Mouse (Mus musculus): Measurements from ENCODE around the gene Zfp54. TPM values are rescaled to one million over a fixed set of nuclear protein-coding genes. Genes with fewer than 3 reads are reported as not detected.
"Not testable (repeated sequence)": the region's sequence is repeated elsewhere in the genome, so short reads cannot be mapped to it uniquely, and the experiment has no call there.

The Zfp54 gene
- polyA plus RNA-seq, 1 experiment from 2014 or later, result 5.7 TPM

DNA sequence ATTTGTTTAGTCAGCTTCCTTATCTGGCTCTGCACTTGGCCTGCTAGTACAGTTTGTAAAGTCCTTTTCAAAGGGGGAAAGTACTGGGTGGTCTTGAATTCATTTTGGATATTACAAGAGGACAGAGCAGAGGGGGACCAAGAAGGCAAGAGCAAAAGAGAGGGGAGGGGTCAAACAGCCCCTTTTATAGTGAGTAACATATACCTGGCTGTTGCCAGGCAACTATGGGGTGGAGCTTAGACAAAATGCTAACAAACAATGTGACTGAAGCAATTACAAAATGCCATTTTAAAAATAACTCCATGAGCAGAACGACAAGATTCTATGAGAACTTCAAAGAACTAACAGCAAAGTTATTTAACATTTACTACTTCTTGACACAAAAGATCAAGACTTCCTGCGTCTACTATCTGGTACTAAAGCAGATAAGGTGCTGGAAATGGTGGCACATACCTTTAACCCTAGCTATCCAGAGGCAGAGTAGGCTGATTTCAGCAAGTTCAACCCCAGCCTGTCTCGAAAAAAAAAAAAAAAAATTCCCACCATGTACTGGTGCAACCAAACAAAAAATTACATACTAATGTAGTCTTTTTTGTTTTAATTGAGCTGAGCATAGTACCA lies 49.1 kb downstream of the Zfp54 start:
- Histone ChIP-seq H3K9ac (replicated peaks; ENCODE audit: low read depth, low read length) (no peak overlapping the region), H3K27ac (ENCODE audit: low read length) (no peak overlapping the region), H3K4me3 (replicated peaks; ENCODE audit: low read length) (no peak overlapping the region), H3K36me3 (ENCODE audit: control insufficient read depth, insufficient read depth) (no peaks in the 10 kb centered on the region), H3K4me1 (replicated peaks; ENCODE audit: control insufficient read depth, insufficient read depth, low read length) (no peaks in the 10 kb centered on the region; the same call in 1 of the 2 replicates), H3K27me3 (replicated peaks; ENCODE audit: control insufficient read depth, insufficient read depth, low read length) (no peaks in the 10 kb centered on the region), H3K4me2 (ENCODE audit: low read length) (no peak overlapping the region), H3K9me3 (ENCODE audit: control insufficient read depth, low read length) (no peaks in the 10 kb centered on the region)
- no peak for ATAC-seq
- WGBS, result 60% methylated on average over 3 of the region's 3 CpGs

DNA sequence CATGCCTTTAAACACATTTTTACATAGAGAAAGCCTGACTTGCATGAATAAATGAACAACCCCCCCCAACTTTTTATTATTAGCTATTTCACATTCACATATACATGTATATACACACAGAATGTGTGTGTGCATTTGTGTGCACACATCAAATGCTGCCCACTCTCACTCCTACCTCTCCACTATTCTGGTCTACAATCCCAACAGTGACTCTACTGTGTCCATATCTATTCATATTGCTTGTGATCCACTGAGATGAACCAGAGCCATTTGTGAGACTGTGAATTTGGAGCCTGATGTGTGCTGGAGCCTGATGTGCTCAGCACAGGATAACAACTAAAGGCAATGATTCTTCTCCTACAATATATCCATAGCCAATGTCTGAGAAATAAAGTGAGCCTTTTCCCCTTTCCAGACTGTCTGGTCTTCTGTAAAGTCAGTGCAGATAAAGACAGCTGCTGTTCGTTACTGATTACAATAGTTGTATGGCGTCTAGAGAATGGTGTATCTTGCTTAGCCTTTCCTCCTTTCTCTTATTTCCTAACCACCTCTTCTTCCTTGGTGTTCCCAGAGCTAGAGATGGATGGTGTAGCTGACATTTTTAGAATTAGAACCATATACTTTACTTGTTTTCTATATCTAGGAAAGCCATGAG lies 49.8 kb downstream of the Zfp54 start:
- H3K4me2 ChIP-seq (ENCODE audit: low read length), result no peak overlapping the region
- no peaks in the 10 kb centered on the region for H3K36me3 ChIP-seq (ENCODE audit: control insufficient read depth, insufficient read depth)
- H3K27me3 ChIP-seq (replicated peaks; ENCODE audit: control insufficient read depth, insufficient read depth, low read length), result no peaks in the 10 kb centered on the region
- H3K9me3 ChIP-seq (ENCODE audit: control insufficient read depth, low read length), result no peaks in the 10 kb centered on the region
- 63% methylated on average over 2 of the region's 2 CpGs for WGBS
- H3K4me3 ChIP-seq (replicated peaks; ENCODE audit: low read length), result no peak overlapping the region
- no peak for ATAC-seq
- H3K4me1 ChIP-seq (replicated peaks; ENCODE audit: control insufficient read depth, insufficient read depth, low read length), result no peaks in the 10 kb centered on the region; the same call in 1 of the 2 replicates
- H3K27ac ChIP-seq (ENCODE audit: low read length), result no peak overlapping the region
- H3K9ac ChIP-seq (replicated peaks; ENCODE audit: low read depth, low read length), result no peak overlapping the region

- Histone ChIP-seq H3K4me3 (replicated peaks; ENCODE audit: low read length) (no peak overlapping the region), H3K9ac (replicated peaks; ENCODE audit: low read depth, low read length) (no peak overlapping the region), H3K9me3 (ENCODE audit: control insufficient read depth, low read length) (no peaks in the 10 kb centered on the region), H3K27me3 (replicated peaks; ENCODE audit: control insufficient read depth, insufficient read depth, low read length) (no peaks in the 10 kb centered on the region), H3K27ac (ENCODE audit: low read length) (no peak overlapping the region), H3K4me2 (ENCODE audit: low read length) (no peak overlapping the region), H3K36me3 (ENCODE audit: control insufficient read depth, insufficient read depth) (no peaks in the 10 kb centered on the region), H3K4me1 (replicated peaks; ENCODE audit: control insufficient read depth, insufficient read depth, low read length) (no peaks in the 10 kb centered on the region; the same call in 1 of the 2 replicates)
- ATAC-seq, result no peak
- 46% methylated on average over 14 of the region's 14 CpGs for WGBS
Measured at GRCm38 (mm10) chr17:21473362-21474190, 50.5 kb downstream of the Zfp54 start.

GRCm38 (mm10) chr17:21474729-21475128 lies 51.7 kb downstream of the Zfp54 start:
- not testable (repeated sequence) for ATAC-seq; H3K4me2 ChIP-seq (ENCODE audit: low read length)
- 18% methylated on average over 8 of the region's 10 CpGs for WGBS

GRCm38 (mm10) chr17:21475290-21475689 lies 52.3 kb downstream of the Zfp54 start:
- not testable (repeated sequence) for H3K4me3 ChIP-seq (replicated peaks; ENCODE audit: low read length); H3K4me2 ChIP-seq (ENCODE audit: low read length); H3K4me1 ChIP-seq (replicated peaks; ENCODE audit: control insufficient read depth, insufficient read depth, low read length); H3K9me3 ChIP-seq (ENCODE audit: control insufficient read depth, low read length); H3K27me3 ChIP-seq (replicated peaks; ENCODE audit: control insufficient read depth, insufficient read depth, low read length); H3K27ac ChIP-seq (ENCODE audit: low read length); H3K9ac ChIP-seq (replicated peaks; ENCODE audit: low read depth, low read length); ATAC-seq; H3K36me3 ChIP-seq (ENCODE audit: control insufficient read depth, insufficient read depth)
- WGBS, result 80% methylated on average over 1 of the region's 1 CpGs

More at GRCm38 (mm10) chr17:21474729-21475128, 51.7 kb downstream of the Zfp54 start:
- not testable (repeated sequence) for H3K4me1 ChIP-seq (replicated peaks; ENCODE audit: control insufficient read depth, insufficient read depth, low read length); H3K27me3 ChIP-seq (replicated peaks; ENCODE audit: control insufficient read depth, insufficient read depth, low read length); H3K9ac ChIP-seq (replicated peaks; ENCODE audit: low read depth, low read length); H3K4me3 ChIP-seq (replicated peaks; ENCODE audit: low read length); H3K36me3 ChIP-seq (ENCODE audit: control insufficient read depth, insufficient read depth); H3K27ac ChIP-seq (ENCODE audit: low read length); H3K9me3 ChIP-seq (ENCODE audit: control insufficient read depth, low read length)

DNA sequence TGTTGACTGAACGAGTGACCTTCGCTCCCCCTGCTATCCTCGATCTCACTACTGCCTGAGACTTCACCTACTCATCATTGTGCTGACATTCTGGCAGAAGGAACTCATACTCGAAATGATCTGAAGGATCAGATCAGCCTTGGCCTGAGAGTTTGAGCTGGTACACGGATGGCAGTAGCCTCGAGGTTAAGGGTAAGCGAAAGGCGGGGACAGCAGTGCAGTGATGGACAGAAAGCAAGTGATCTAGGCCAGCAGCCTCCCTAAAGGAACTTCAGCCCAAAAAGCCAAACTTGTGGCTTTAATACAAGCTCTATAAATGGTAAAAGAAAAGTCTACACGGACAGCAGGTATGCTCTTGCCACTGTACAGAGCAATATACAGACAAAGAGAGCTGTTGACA lies 53.3 kb downstream of the Zfp54 start:
- H3K9ac ChIP-seq (replicated peaks; ENCODE audit: low read depth, low read length); H3K27me3 ChIP-seq (replicated peaks; ENCODE audit: control insufficient read depth, insufficient read depth, low read length); H3K4me2 ChIP-seq (ENCODE audit: low read length); H3K9me3 ChIP-seq (ENCODE audit: control insufficient read depth, low read length); H3K36me3 ChIP-seq (ENCODE audit: control insufficient read depth, insufficient read depth); H3K4me3 ChIP-seq (replicated peaks; ENCODE audit: low read length); H3K4me1 ChIP-seq (replicated peaks; ENCODE audit: control insufficient read depth, insufficient read depth, low read length); ATAC-seq; H3K27ac ChIP-seq (ENCODE audit: low read length): not testable (repeated sequence)
- 89% methylated on average over 4 of the region's 9 CpGs for whole genome bisulfite sequencing

- not testable (repeated sequence) for H3K4me2 ChIP-seq (ENCODE audit: low read length); H3K27ac ChIP-seq (ENCODE audit: low read length); H3K9ac ChIP-seq (replicated peaks; ENCODE audit: low read depth, low read length); H3K9me3 ChIP-seq (ENCODE audit: control insufficient read depth, low read length); ATAC-seq; H3K4me3 ChIP-seq (replicated peaks; ENCODE audit: low read length); H3K27me3 ChIP-seq (replicated peaks; ENCODE audit: control insufficient read depth, insufficient read depth, low read length); H3K36me3 ChIP-seq (ENCODE audit: control insufficient read depth, insufficient read depth); H3K4me1 ChIP-seq (replicated peaks; ENCODE audit: control insufficient read depth, insufficient read depth, low read length)
- 93% methylated on average over 8 of the region's 10 CpGs for WGBS
Measured at GRCm38 (mm10) chr17:21478103-21478777, 55.2 kb downstream of the Zfp54 start.

All from forebrain, embryonic 16.5 days (tissue).